Mouse (Mus musculus): ENCODE results near the gene Tubgcp3.

The Tubgcp3 gene

GRCm38 (mm10) chr8:12672056-12672881, at the start of gene Tubgcp3:
Gene Tubgcp3 (minus strand): TSS chr8:12672248.
- DNase-seq = peak; percentile 94

GRCm38 (mm10) chr8:12719091-12719490, 47.0 kb upstream of the Tubgcp3 start:
- no peak for DNase-seq

DNA sequence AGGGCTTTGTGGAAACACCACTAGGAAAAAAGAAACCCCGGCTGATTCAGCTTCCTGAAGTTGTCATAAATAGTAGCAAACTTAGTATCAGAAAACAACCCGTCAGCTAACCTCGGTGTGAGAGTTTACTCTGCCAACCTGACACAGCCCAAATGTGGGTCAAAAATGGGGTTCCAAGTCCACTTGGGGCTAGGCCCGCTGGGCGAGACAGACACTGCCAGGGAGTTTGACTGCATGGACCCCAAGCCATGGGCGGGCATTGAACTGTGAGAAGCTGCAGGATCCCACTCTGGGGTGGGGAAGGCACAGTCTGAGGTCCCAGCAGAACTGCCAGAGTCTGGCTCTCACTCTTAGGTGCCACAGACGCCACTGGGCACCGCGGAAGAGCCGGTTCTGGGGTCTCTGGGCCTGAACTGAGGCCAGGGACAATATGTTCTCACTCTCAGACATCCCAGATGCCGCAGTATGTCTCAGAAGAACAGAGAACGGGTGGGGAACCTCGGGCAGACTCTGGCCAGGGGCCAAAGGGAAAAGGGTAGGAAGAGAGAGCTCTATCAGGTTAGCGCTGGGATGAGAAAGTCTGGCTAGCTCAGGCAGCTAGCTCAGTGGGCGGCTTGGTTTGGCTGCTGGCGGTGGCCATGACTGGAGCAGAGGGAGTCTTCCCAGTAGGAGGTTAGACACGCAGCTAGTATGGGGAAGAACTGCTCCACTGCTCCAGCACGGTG, 44.0 kb upstream of the Tubgcp3 start:
- DNase-seq = no peak

DNA sequence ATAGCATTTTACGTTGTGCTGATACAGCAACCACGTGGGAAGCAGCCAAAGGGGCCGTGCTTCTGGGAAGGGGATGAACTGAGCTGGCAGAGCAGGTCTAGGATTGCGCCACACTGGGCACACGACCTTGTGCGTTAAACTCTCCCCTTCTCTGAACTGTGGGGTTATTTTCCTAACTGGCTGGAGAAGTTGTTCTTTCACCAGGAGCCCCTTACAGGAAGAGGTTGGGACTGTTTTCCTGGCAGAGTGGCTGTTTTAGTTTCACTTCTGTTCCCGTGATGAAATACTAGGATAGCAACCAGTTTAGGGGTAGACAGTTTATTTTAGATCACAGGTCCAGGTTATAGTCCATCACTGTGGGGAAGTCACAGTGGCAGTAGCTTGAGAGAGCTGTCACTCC, 39.6 kb upstream of the Tubgcp3 start:
- peak; percentile 22 for DNase-seq

DNA sequence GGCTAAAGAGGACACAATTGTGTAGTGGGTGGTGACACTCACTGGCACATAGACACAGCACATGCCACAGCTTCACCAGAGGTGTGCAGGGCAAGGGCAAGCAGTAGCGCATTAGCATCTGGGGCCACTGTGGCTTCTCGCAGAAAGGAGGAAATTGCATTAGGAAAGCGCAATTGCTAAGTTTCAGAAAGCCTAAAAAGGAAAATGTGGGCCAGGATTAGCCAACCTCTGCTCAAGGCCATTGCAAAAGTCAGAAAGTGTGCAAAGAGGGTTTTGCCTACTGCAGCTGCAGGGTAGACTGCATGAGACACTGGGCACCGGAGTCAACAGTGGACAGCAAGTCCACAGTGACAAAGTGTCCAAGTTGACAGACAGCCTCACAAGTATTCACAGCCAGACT, 31.5 kb upstream of the Tubgcp3 start:
- no peak for DNase-seq

DNA sequence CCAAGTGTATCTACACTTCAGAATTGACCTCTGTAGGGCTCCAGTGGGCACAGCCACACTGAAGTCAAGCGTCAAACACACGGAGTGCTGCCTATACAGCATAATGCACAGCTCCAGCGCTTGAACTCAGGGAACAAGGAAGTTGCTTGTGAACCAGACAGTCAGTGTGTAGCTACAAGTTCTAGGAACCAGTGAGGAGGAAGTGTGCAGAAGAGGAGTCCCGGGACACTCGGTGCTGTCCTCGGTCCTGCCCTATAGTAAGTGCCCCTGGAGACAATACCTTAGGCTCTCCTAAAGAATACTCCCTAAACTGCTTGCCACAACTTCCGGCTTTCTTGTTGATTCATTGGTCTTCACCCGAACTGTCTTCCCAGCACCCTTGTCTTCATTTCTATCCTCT, 30.2 kb upstream of the Tubgcp3 start:
- no peak for DNase-seq

- no peak for DNase-seq
Measured at GRCm38 (mm10) chr8:12698660-12699277, 26.7 kb upstream of the Tubgcp3 start.

GRCm38 (mm10) chr8:12688851-12689250, 16.8 kb upstream of the Tubgcp3 start:
- no peak for DNase-seq

DNA sequence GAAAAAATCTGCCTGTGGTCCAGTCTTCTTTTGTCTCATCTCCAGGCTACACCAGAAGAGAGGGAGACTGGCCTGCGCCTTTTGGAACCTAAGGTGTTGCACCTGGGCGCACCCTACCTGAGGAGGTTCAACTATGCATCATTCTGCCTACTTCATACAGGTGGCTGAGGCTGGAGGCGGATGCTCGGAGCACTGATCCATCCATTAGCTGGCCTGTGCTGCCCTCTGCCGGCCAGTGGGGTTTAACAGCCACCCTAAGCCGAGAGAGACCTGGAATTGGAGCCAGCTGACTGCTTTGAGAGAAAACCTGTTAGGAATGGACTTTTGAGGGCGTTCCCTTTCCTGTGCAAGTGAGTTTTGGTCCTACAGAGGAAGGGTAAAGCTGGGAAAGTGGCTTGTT, 5.5 kb upstream of the Tubgcp3 start:
- DNase-seq = peak; percentile 86

- no peak for DNase-seq
Measured at GRCm38 (mm10) chr8:12671473-12672055, 484 bp downstream of the Tubgcp3 start.

- no peak for DNase-seq
Measured at GRCm38 (mm10) chr8:12670965-12671364, 1.1 kb downstream of the Tubgcp3 start.

DNA sequence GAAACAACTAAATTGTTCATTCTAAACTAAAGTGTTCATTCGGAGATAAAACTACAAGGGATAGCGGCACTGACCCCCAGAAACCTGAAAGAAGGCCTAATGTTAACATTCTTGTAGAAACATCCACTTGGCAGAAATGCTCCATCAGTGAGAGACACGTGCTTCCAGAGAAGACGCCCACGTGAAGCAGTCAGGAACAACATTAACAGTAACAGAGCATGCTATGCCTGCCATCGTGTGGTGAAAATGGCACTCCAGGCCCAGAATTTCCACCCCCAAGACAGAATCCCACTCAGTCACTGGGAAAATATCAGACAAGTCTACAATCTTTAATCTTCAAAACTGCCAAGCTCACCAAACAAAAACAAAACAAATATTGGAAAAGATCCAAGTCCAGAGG, 3.2 kb downstream of the Tubgcp3 start:
- DNase-seq = peak; percentile 34

GRCm38 (mm10) chr8:12666530-12666929, 5.5 kb downstream of the Tubgcp3 start:
- DNase-seq = peak; percentile 55

DNA sequence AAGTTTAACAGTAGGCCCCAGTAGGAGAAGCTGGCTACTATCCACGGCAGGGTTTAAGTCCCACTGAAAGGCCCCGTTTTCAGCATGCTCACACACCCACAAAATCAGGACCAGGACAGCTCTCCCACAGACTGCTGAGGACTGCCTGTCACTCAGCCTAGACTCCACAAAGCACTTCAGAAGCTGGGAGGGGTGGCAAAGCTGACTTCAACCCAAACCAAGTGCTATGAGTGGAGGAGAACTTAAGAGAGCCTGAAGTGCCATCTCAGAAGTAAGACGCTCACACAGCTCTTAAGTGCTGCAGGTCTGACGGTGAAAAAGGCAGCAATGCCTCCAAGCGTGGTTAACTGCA, 9.0 kb downstream of the Tubgcp3 start:
- DNase-seq = peak; percentile 49

- no peak for DNase-seq
Measured at GRCm38 (mm10) chr8:12662375-12663104, 9.5 kb downstream of the Tubgcp3 start.

- no peak for DNase-seq
Measured at GRCm38 (mm10) chr8:12657411-12657810, 14.6 kb downstream of the Tubgcp3 start.

DNA sequence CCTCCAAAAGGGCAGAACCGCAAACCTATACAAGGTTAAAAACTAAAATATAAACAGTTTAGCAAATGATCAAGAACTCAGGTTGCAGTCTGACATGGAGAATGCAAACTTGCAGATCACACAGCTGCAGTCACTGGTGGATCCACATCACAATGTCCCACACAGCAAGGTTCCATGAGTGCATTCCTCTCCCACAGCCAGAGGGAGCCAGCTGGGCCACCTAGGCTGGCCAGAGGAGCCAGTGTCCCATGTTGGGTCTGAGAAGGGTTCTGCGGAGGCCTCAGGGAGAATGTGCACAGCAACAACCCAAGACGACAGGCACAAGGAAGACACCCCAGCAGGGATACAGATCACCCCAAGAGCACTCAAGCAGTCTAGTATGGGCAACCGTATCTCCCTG, 20.8 kb downstream of the Tubgcp3 start:
- DNase-seq = no peak

- DNase-seq = no peak
Measured at GRCm38 (mm10) chr8:12650495-12650894, 21.6 kb downstream of the Tubgcp3 start.

- no peak for DNase-seq
Measured at GRCm38 (mm10) chr8:12648951-12649350, 23.1 kb downstream of the Tubgcp3 start.

DNA sequence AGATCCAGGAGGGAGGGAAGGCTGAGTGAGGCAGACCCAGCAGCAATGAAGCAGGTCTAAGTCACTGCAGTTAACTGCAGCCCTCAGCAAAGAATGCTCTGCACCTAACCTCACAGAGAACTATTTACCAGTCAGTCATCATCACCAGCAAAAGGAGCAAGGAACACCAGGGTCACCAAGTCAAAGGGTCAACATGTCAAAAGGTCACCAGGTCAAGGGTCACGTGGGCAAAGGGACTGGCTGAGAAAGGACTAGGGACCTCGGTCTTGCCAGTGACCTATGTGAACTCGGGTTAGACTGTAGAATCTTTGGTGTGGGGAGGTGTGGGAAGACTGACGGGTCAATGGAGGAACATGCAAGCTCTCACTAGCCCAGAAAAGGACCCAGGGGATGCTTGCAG, 25.5 kb downstream of the Tubgcp3 start:
- DNase-seq = no peak

DNA sequence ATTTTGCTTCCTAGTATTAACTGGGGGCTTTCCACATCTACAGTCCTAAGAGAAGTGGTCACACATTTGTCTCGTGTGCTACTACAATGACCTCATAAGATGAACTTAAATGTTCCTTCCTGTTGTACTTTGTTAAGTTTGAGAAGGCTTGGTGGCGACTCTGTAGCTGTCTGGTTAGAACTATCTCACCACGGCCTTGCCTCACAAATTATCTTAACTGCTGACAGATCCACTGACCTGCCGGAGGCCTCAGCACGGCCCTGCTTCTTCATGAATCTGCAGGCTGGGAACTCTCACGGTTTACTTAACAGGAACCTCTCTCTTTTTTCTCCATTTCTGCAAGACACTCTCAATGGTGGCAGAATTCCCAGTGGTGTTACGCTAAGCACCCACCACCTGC, 27.2 kb downstream of the Tubgcp3 start:
- DNase-seq = no peak

DNA sequence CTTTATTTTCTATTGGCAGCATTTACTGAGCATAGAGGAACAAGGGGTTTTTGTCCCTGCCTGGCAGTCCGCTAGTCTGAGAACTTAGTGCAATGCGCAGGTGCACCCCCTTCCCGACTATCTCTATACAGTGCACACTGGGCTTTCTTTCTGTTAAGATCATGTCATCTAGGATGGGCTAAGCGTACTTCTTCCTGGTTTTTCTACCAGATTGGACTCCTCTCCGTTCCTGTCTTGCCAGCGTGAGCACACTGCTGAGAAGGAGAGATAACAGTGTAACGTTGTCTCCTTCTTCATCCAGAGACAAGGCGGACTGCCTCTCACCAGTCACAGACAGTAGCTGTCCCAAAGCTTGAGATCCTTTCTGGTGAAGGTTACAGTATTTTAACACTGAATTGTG, 27.7 kb downstream of the Tubgcp3 start:
- DNase-seq = no peak

- no peak for DNase-seq
Measured at GRCm38 (mm10) chr8:12641527-12641926, 30.5 kb downstream of the Tubgcp3 start.

All from lung, postnatal 10 days (tissue).